Comparison of ENCODE assay signal across 13 mouse cellular contexts in genomic region chr5:137491559-137491958, GRCm38 (mm10). TPM values are rescaled to one million over a fixed set of nuclear protein-coding genes. Genes with fewer than 3 reads are reported as not detected.
DNase-seq lines count a peak whose midpoint lies in the region; ATAC-seq lines count a peak whose summit lies in the region.
"Had no signal": no experiment of that assay in that cellular context is flagged by ENCODE, and none has a peak within 500 bp of the region (broad histone marks: within the 10 kb centered on the region; RNA-seq: fewer than 3 reads in every experiment).

No protein-coding gene starts in this region.

- H3K27me3 ChIP-seq in limb, embryonic 13.5 days = peaks cover 6% of the 10 kb centered on the region
- H3K27me3 ChIP-seq: neural tube, embryonic 12.5 days had no signal

- no peaks in the 10 kb centered on the region for H3K9me3 ChIP-seq in limb, embryonic 13.5 days
- H3K9me3 ChIP-seq: heart, embryonic 15.5 days; neural tube, embryonic 12.5 days had no signal

- peaks cover 10% of the 10 kb centered on the region for H3K4me1 ChIP-seq in limb, embryonic 13.5 days
- H3K4me1 ChIP-seq: heart, embryonic 15.5 days; neural tube, embryonic 12.5 days had no signal

- no peak overlapping the region for H3K4me3 ChIP-seq in limb, embryonic 13.5 days
- H3K4me3 ChIP-seq: erythroblast, embryonic 14.5 days; heart, embryonic 15.5 days; neural tube, embryonic 12.5 days had no signal

- WGBS in limb, embryonic 13.5 days = 36% methylated on average over 4 of the region's 4 CpGs

- no peaks in the 10 kb centered on the region for H3K36me3 ChIP-seq in limb, embryonic 13.5 days
- H3K36me3 ChIP-seq: heart, embryonic 15.5 days; neural tube, embryonic 12.5 days had no signal

- peak; percentile 71 for DNase-seq in left cerebral cortex, postnatal 4 days
- DNase-seq in left cerebral cortex, adult 9 months (ENCODE audit: low spot score in 2 of 2) = no peak
- peak; percentile 77 for DNase-seq in gastrocnemius, postnatal 14 days
- DNase-seq in heart, postnatal 25 days (ENCODE audit: low spot score) = peak; percentile 27
- DNase-seq in thymus, postnatal 0 days (ENCODE audit: low spot score) = no peak
- no peak for DNase-seq in adrenal gland, postnatal 25 days
- DNase-seq in frontal cortex, postnatal 14 days (ENCODE audit: low spot score in 2 of 2) = no peak
- DNase-seq: cerebellum, adult 9-11 months had no signal

- 0 out of 2 replicates have a peak overlapping the region, but pooled peaks have one; percentile 25 for H3K9ac ChIP-seq in limb, embryonic 13.5 days
- H3K9ac ChIP-seq: heart, embryonic 15.5 days; neural tube, embryonic 12.5 days had no signal

- H3K4me2 ChIP-seq in limb, embryonic 13.5 days (replicated peaks) = no peak overlapping the region
- H3K4me2 ChIP-seq: heart, embryonic 15.5 days; neural tube, embryonic 12.5 days had no signal

- peak overlapping the region; percentile 61 for H3K27ac ChIP-seq in limb, embryonic 13.5 days
- H3K27ac ChIP-seq: heart, embryonic 15.5 days; neural tube, embryonic 12.5 days had no signal

- peak; percentile 58 for ATAC-seq in limb, embryonic 13.5 days (ENCODE audit: low FRiP score, low read depth)

- intact Hi-C loops in left cerebral cortex, postnatal 4 days (cut with DNase I) = no loop called here
- intact Hi-C loops in gastrocnemius, postnatal 14 days (cut with DNase I; ENCODE audit: low total_unique reads) = no loop called here
- intact Hi-C loops in heart, postnatal 25 days (cut with DNase I) = no loop called here

RNA-seq across cellular contexts. Expression of gene Pop7, which starts 10.8 kb away (rescaled TPM):
- total RNA-seq in left cerebral cortex, postnatal 4 days (2021) = 10 to 100 TPM; 33.7 to 37.6 TPM
- 10 to 100 TPM; 15.9 to 16.1 TPM for total RNA-seq in gastrocnemius, postnatal 14 days (2021)
- 10 to 100 TPM; 14.8 to 15.3 TPM for total RNA-seq in heart, postnatal 25 days (2021)
- polyA plus RNA-seq in limb, embryonic 13.5 days (2015; fragmentation: Nextera tagmentation; extraction: Ambion mirVana) = 48.4 and 54.0 TPM in 2 replicates
- polyA plus RNA-seq in thymus, postnatal 0 days (2015; fragmentation: Nextera tagmentation; extraction: Ambion mirVana) = 84.6 and 90.0 TPM in 2 replicates
- total RNA-seq in adrenal gland, postnatal 25 days (2021) = 29.9 and 31.7 TPM in 2 replicates

RNA-seq across cellular contexts. Expression of gene Zan, which starts 14.7 kb away (rescaled TPM):
- under 1 TPM; 0.30 to 0.74 TPM for total RNA-seq in left cerebral cortex, postnatal 4 days (2021)
- total RNA-seq in gastrocnemius, postnatal 14 days (2021) = under 1 TPM; 0.02 TPM
- not detected for total RNA-seq in heart, postnatal 25 days (2021)
- 0.05 and 0.29 TPM in 2 replicates for polyA plus RNA-seq in limb, embryonic 13.5 days (2015; fragmentation: Nextera tagmentation; extraction: Ambion mirVana)
- polyA plus RNA-seq in thymus, postnatal 0 days (2015; fragmentation: Nextera tagmentation; extraction: Ambion mirVana) = 0.01 and 0.08 TPM in 2 replicates
- not detected in 2 replicates for total RNA-seq in adrenal gland, postnatal 25 days (2021)
- polyA plus RNA-seq: erythroblast, embryonic 14.5 days had no signal

RNA-seq across cellular contexts. Expression of gene Gigyf1, which starts 26.8 kb away (rescaled TPM):
- 10 to 100 TPM; 56.5 to 63.6 TPM for total RNA-seq in left cerebral cortex, postnatal 4 days (2021)
- 10 to 100 TPM; 13.4 to 18.5 TPM for total RNA-seq in gastrocnemius, postnatal 14 days (2021)
- total RNA-seq in heart, postnatal 25 days (2021) = 10 to 100 TPM; 28.6 to 29.1 TPM
- polyA plus RNA-seq in limb, embryonic 13.5 days (2015; fragmentation: Nextera tagmentation; extraction: Ambion mirVana) = 16.1 and 16.7 TPM in 2 replicates
- 10.5 and 15.9 TPM in 2 replicates for polyA plus RNA-seq in thymus, postnatal 0 days (2015; fragmentation: Nextera tagmentation; extraction: Ambion mirVana)
- 34.7 and 52.3 TPM in 2 replicates for total RNA-seq in adrenal gland, postnatal 25 days (2021)

RNA-seq across cellular contexts. Expression of gene Epo, which starts 41.5 kb away (rescaled TPM):
- not detected for total RNA-seq in left cerebral cortex, postnatal 4 days (2021)
- total RNA-seq in gastrocnemius, postnatal 14 days (2021) = not detected
- not detected for total RNA-seq in heart, postnatal 25 days (2021)
- polyA plus RNA-seq in limb, embryonic 13.5 days (2015; fragmentation: Nextera tagmentation; extraction: Ambion mirVana) = 0.78 and 0.86 TPM in 2 replicates
- not detected in 2 replicates for polyA plus RNA-seq in thymus, postnatal 0 days (2015; fragmentation: Nextera tagmentation; extraction: Ambion mirVana)
- total RNA-seq in adrenal gland, postnatal 25 days (2021) = not detected in 2 replicates
- total RNA-seq: layer of hippocampus, postnatal 25 days had no signal
- polyA plus RNA-seq: erythroblast, embryonic 14.5 days; heart, embryonic 15.5 days; neural tube, embryonic 12.5 days had no signal

RNA-seq across cellular contexts. Expression of gene Gnb2, which starts 41.8 kb away (rescaled TPM):
- total RNA-seq in left cerebral cortex, postnatal 4 days (2021) = 1,000 to 10,000 TPM; 1,140 to 1,206 TPM
- 100 to 1,000 TPM; 194 to 231 TPM for total RNA-seq in gastrocnemius, postnatal 14 days (2021)
- 100 to 1,000 TPM; 245 to 246 TPM for total RNA-seq in heart, postnatal 25 days (2021)
- polyA plus RNA-seq in limb, embryonic 13.5 days (2015; fragmentation: Nextera tagmentation; extraction: Ambion mirVana) = 343 and 352 TPM in 2 replicates
- polyA plus RNA-seq in thymus, postnatal 0 days (2015; fragmentation: Nextera tagmentation; extraction: Ambion mirVana) = 425 and 451 TPM in 2 replicates
- total RNA-seq in adrenal gland, postnatal 25 days (2021) = 580 and 681 TPM in 2 replicates

Comparison
In these comparisons a context has a peak if more than half of its experiments do, and no peak if none do; other contexts are left out.
1. DNase-seq: peak in left cerebral cortex, postnatal 4 days (single experiment), gastrocnemius, postnatal 14 days (single experiment) and heart, postnatal 25 days (single experiment); none in left cerebral cortex, adult 9 months (0 of 2), thymus, postnatal 0 days (single experiment), adrenal gland, postnatal 25 days (single experiment) and frontal cortex, postnatal 14 days (0 of 2).